Mouse (Mus musculus) liver, embryonic 14.5 days (tissue): ENCODE results near the gene Il11ra1. TPM values are rescaled to one million over a fixed set of nuclear protein-coding genes. Genes with fewer than 3 reads are reported as not detected.

Experiments used
- ATAC-seq: fragments of 200-750 bp; cut with Nextera tagmentation; 2 replicates; pipeline ENCODE4 v1.8.0; 2017; ENCODE audit warnings: moderate number of reproducible peaks, mild to moderate bottlenecking, moderate library complexity; ENCODE audit not compliant: insufficient read depth
- DNase-seq, 3 experiments: peaks; one replicate each; pipeline ENCODE4 v3.0.0-alpha.2; 2012 to 2013; ENCODE audit warnings: low read depth in 3 of 3, low spot score in 3 of 3
- H3K27ac ChIP-seq: fragments of 300-500 bp; sonication (generic); 2 replicates; pipeline ENCODE4 v1.5.1; 2014; ENCODE audit warnings: moderate library complexity, mild to moderate bottlenecking, control low read depth, inconsistent platforms
- H3K27me3 ChIP-seq: fragments of 300-500 bp; sonication (generic); 2 replicates; pipeline ENCODE4 v1.6.1; 2014; ENCODE audit warnings: mild to moderate bottlenecking, low read length, moderate library complexity; ENCODE audit not compliant: control insufficient read depth, insufficient read depth
- H3K36me3 ChIP-seq: fragments of 300-500 bp; sonication (generic); replicated peaks from 2 replicates; pipeline ENCODE4 v1.6.1; 2014; ENCODE audit warnings: low read depth; ENCODE audit not compliant: control insufficient read depth, insufficient read depth
- H3K4me1 ChIP-seq, 2 experiments: fragments of 200-500 bp in 1 of 2; fragments of 300-500 bp in 1 of 2; sonication (generic) in 1 of 2; replicated peaks; 2 replicates each; pipeline ENCODE4 v1.6.1; 2012 to 2014; ENCODE audit warnings: antibody characterized with exemption in 1 of 2, inconsistent platforms in 1 of 2, low read length in 1 of 2; ENCODE audit not compliant: control insufficient read depth in 2 of 2, insufficient read depth in 2 of 2
- H3K4me2 ChIP-seq: fragments of 300-500 bp; sonication (generic); 2 replicates; pipeline ENCODE4 v1.6.1; 2014; ENCODE audit warnings: low read depth, mild to moderate bottlenecking, control low read depth, moderate library complexity
- H3K4me3 ChIP-seq, 2 experiments: fragments of 200-500 bp in 1 of 2; fragments of 300-500 bp in 1 of 2; sonication (generic) in 1 of 2; 2 replicates each; pipeline ENCODE4 v1.5.1; 2012 to 2014; ENCODE audit warnings: low read depth in 2 of 2, low read length in 2 of 2, mild to moderate bottlenecking in 2 of 2, control low read depth in 1 of 2, inconsistent platforms in 1 of 2, moderate library complexity in 1 of 2; ENCODE audit not compliant: insufficient read depth in 1 of 2
- H3K9ac ChIP-seq: fragments of 300-500 bp; sonication (generic); replicated peaks from 2 replicates; pipeline ENCODE4 v1.6.1; 2014; ENCODE audit warnings: mild to moderate bottlenecking, control low read depth, moderate library complexity
- H3K9me3 ChIP-seq: fragments of 300-500 bp; sonication (generic); 2 replicates; pipeline ENCODE4 v1.6.1; 2016; ENCODE audit warnings: low read length, mixed read lengths; ENCODE audit not compliant: control insufficient read depth
- CTCF ChIP-seq: IDR thresholded peaks from 2 replicates; pipeline ENCODE4 v1.5.1; 2016; ENCODE audit warnings: antibody characterized with exemption, low read depth, control low read depth
- EP300 ChIP-seq: IDR thresholded peaks from 2 replicates; pipeline ENCODE4 v1.6.1; 2016; ENCODE audit warnings: antibody characterized with exemption, low read depth
- WGBS: fragments of 180-500 bp; shearing (Covaris S2); extraction: QIAGEN DNeasy Blood & Tissue Kit; methylation state at CpG from one replicate; pipeline ENCODE4 v1.1.7; 2014; ENCODE audit not compliant: insufficient replicate concordance; 5-methylcytosine and 5-hydroxymethylcytosine counted together
- polyA plus RNA-seq, 2 experiments: library from polyadenylated mRNA; depleted of rRNA in 1 of 2; stranded (reverse) in 1 of 2; unstranded in 1 of 2; fragments of >200 nt; fragmentation: Nextera tagmentation in 1 of 2; extraction: Ambion mirVana in 1 of 2; gene quantifications; 2 replicates each; pipeline versions ENCODE4 v1.2.1 to v1.2.3; 2012 to 2014

The Il11ra1 gene
- polyA plus RNA-seq, 2 experiments = 13.9 to 23.8 TPM

GRCm38 (mm10) chr4:41715596-41715995, 15.8 kb downstream of the Il11ra1 start:
- H3K27ac ChIP-seq = no peak overlapping the region
- DNase-seq (no peak), ATAC-seq (no peak)
- WGBS = 75% methylated on average over 5 of the region's 5 CpGs
- H3K4me2 ChIP-seq = no peak overlapping the region
- H3K9ac ChIP-seq = no peak overlapping the region
- TF ChIP-seq EP300 = no peak
- TF ChIP-seq CTCF = peak; percentile 54
- no peaks in the 10 kb centered on the region for H3K27me3 ChIP-seq
- H3K4me1 ChIP-seq = peaks cover 9 to 13% of the 10 kb centered on the region in 2 experiments
- peaks cover 7% of the 10 kb centered on the region for H3K36me3 ChIP-seq
- H3K9me3 ChIP-seq = no peaks in the 10 kb centered on the region
- no peak overlapping the region for H3K4me3 ChIP-seq

GRCm38 (mm10) chr4:41716834-41717233, 17.0 kb downstream of the Il11ra1 start:
- no peak for DNase-seq
- 70% methylated on average over 6 of the region's 6 CpGs for WGBS
- no peak for TF ChIP-seq EP300
- no peak for TF ChIP-seq CTCF
- Histone ChIP-seq H3K27me3 (no peaks in the 10 kb centered on the region), H3K27ac (no peak overlapping the region), H3K4me1 (peaks cover 9 to 16% of the 10 kb centered on the region in 2 experiments), H3K4me2 (no peak overlapping the region), H3K36me3 (peaks cover 7% of the 10 kb centered on the region), H3K4me3 (no peak overlapping the region), H3K9ac (no peak overlapping the region), H3K9me3 (no peaks in the 10 kb centered on the region)
- no peak for ATAC-seq

GRCm38 (mm10) chr4:41722918-41723351, 23.1 kb downstream of the Il11ra1 start, which contains the start of gene Dctn3:
Dctn3 (minus strand) TSS chr4:41723170.
- Histone ChIP-seq H3K9me3 (no peaks in the 10 kb centered on the region), H3K4me3 (peak within 1 kb of the TSS; percentile 79 to 94), H3K36me3 (peaks cover 7% of the 10 kb centered on the region), H3K4me2 (peak within 1 kb of the TSS; percentile 88), H3K27ac (no peak within 1 kb of the TSS), H3K9ac (peak within 1 kb of the TSS; percentile 88), H3K27me3 (peaks cover 43% of the 10 kb centered on the region), H3K4me1 (peaks cover 5 to 11% of the 10 kb centered on the region in 2 experiments)
- DNase-seq (peak; percentile 88 to 91 (median 90)), ATAC-seq (peak; percentile 95)
- TF ChIP-seq EP300 (no peak), CTCF (no peak)
- WGBS = under 1% methylated on average over 27 of the region's 27 CpGs

GRCm38 (mm10) chr4:41726826-41727621, 27.2 kb downstream of the Il11ra1 start:
- no peak overlapping the region for H3K4me2 ChIP-seq
- peaks cover 4 to 7% of the 10 kb centered on the region in 2 experiments for H3K4me1 ChIP-seq
- TF ChIP-seq EP300 (no peak), CTCF (no peak)
- no peak overlapping the region for H3K27ac ChIP-seq
- no peak for DNase-seq
- H3K36me3 ChIP-seq = no peaks in the 10 kb centered on the region
- WGBS = 20% methylated on average over 20 of the region's 20 CpGs
- H3K9me3 ChIP-seq = no peaks in the 10 kb centered on the region
- peaks cover 79% of the 10 kb centered on the region for H3K27me3 ChIP-seq
- no peak overlapping the region for H3K4me3 ChIP-seq
- no peak for ATAC-seq
- H3K9ac ChIP-seq = no peak overlapping the region

GRCm38 (mm10) chr4:41731052-41731765, 31.4 kb downstream of the Il11ra1 start, which contains the start of gene Arid3c:
Arid3c (minus strand) TSS chr4:41731142.
- no peak for DNase-seq
- TF ChIP-seq CTCF (no peak), EP300 (no peak)
- H3K9ac ChIP-seq = no peak within 1 kb of the TSS

More at GRCm38 (mm10) chr4:41731052-41731765, 31.4 kb downstream of the Il11ra1 start, which contains the start of gene Arid3c:
- H3K4me1 ChIP-seq = no peaks in the 10 kb centered on the region
- 2% methylated on average over 50 of the region's 50 CpGs for WGBS
- peaks cover 61% of the 10 kb centered on the region for H3K27me3 ChIP-seq
- no peak within 1 kb of the TSS for H3K27ac ChIP-seq
- H3K36me3 ChIP-seq = no peaks in the 10 kb centered on the region
- no peaks in the 10 kb centered on the region for H3K9me3 ChIP-seq
- H3K4me3 ChIP-seq = no peak within 1 kb of the TSS
- ATAC-seq = no peak
- H3K4me2 ChIP-seq = peak within 1 kb of the TSS; percentile 25; the same call in 1 of the 2 replicates
